Mouse (Mus musculus) limb, embryonic 13.5 days (tissue): ENCODE results near the gene Ankrd27. TPM values are rescaled to one million over a fixed set of nuclear protein-coding genes. Genes with fewer than 3 reads are reported as not detected.
"Not testable (repeated sequence)": the region's sequence is repeated elsewhere in the genome, so short reads cannot be mapped to it uniquely, and the experiment has no call there.

Source experiments
- ATAC-seq: fragments of 200-750 bp; cut with Nextera tagmentation; 2 replicates; pipeline ENCODE4 v1.8.0; 2017; ENCODE audit warnings: low read depth, moderate number of reproducible peaks, moderate TSS enrichment; ENCODE audit not compliant: low FRiP score
- H3K27ac ChIP-seq: fragments of 300-500 bp; sonication (generic); 2 replicates; pipeline ENCODE4 v1.5.1; 2015; ENCODE audit warnings: inconsistent platforms, mild to moderate bottlenecking, moderate library complexity
- H3K27me3 ChIP-seq: fragments of 300-500 bp; sonication (generic); 2 replicates; pipeline ENCODE4 v1.6.1; 2015; ENCODE audit warnings: mild to moderate bottlenecking, inconsistent platforms
- H3K36me3 ChIP-seq: fragments of 300-500 bp; sonication (generic); 2 replicates; pipeline ENCODE4 v1.6.1; 2015; ENCODE audit warnings: inconsistent platforms, mild to moderate bottlenecking, moderate library complexity
- H3K4me1 ChIP-seq: fragments of 300-500 bp; sonication (generic); 2 replicates; pipeline ENCODE4 v1.6.1; 2015; ENCODE audit warnings: inconsistent platforms
- H3K4me2 ChIP-seq: fragments of 300-500 bp; sonication (generic); replicated peaks from 2 replicates; pipeline ENCODE4 v1.6.1; 2015; ENCODE audit warnings: inconsistent platforms, mild to moderate bottlenecking, moderate library complexity
- H3K4me3 ChIP-seq: fragments of 300-500 bp; sonication (generic); 2 replicates; pipeline ENCODE4 v1.5.1; 2015; ENCODE audit warnings: moderate library complexity, mild to moderate bottlenecking, inconsistent platforms
- H3K9ac ChIP-seq: fragments of 300-500 bp; sonication (generic); 2 replicates; pipeline ENCODE4 v1.6.1; 2015; ENCODE audit warnings: mild to moderate bottlenecking, inconsistent platforms
- H3K9me3 ChIP-seq: fragments of 300-500 bp; sonication (generic); 2 replicates; pipeline ENCODE4 v1.6.1; 2016; ENCODE audit warnings: inconsistent platforms
- WGBS: fragments of 180-500 bp; shearing (Covaris S2); methylation state at CpG from one replicate; pipeline ENCODE4 v1.1.7; 2015; 5-methylcytosine and 5-hydroxymethylcytosine counted together
- polyA plus RNA-seq: library from polyadenylated mRNA; unstranded; fragments of >200 nt; fragmentation: Nextera tagmentation; extraction: Ambion mirVana; gene quantifications from 2 replicates; pipeline ENCODE4 v1.2.1, GENCODE M21; 2015

Ankrd27 gene
- polyA plus RNA-seq, 1 experiment from 2014 or later, result 52.1 TPM

- no peaks in the 10 kb centered on the region for H3K9me3 ChIP-seq
- 0 out of 2 replicates have a peak, but pooled peaks cover 3% of the 10 kb centered on the region for H3K4me1 ChIP-seq
- H3K36me3 ChIP-seq, result no peaks in the 10 kb centered on the region
- no peak overlapping the region for H3K9ac ChIP-seq
- 73% methylated on average over 11 of the region's 11 CpGs for WGBS
- ATAC-seq, result no peak
- H3K4me3 ChIP-seq, result no peak overlapping the region
- H3K4me2 ChIP-seq, result no peak overlapping the region
- no peak overlapping the region for H3K27ac ChIP-seq
- no peaks in the 10 kb centered on the region for H3K27me3 ChIP-seq
These were observed 23.0 kb upstream of the Ankrd27 start for GRCm38 (mm10) chr7:35563071-35563470.

GRCm38 (mm10) chr7:35564067-35564865, 21.8 kb upstream of the Ankrd27 start:
- no peak overlapping the region for H3K27ac ChIP-seq
- no peaks in the 10 kb centered on the region for H3K27me3 ChIP-seq
- ATAC-seq, result no peak
- H3K9ac ChIP-seq, result no peak overlapping the region
- H3K4me3 ChIP-seq, result no peak overlapping the region
- H3K9me3 ChIP-seq, result no peaks in the 10 kb centered on the region
- WGBS, result 92% methylated on average over 2 of the region's 2 CpGs
- 0 out of 2 replicates have a peak, but pooled peaks cover 3% of the 10 kb centered on the region for H3K4me1 ChIP-seq
- H3K36me3 ChIP-seq, result no peaks in the 10 kb centered on the region
- H3K4me2 ChIP-seq, result no peak overlapping the region

GRCm38 (mm10) chr7:35564872-35565271, 21.2 kb upstream of the Ankrd27 start:
- not testable (repeated sequence) for H3K27me3 ChIP-seq, ATAC-seq, H3K9ac ChIP-seq, H3K4me3 ChIP-seq, H3K9me3 ChIP-seq, H3K36me3 ChIP-seq, H3K4me1 ChIP-seq, H3K27ac ChIP-seq, H3K4me2 ChIP-seq
- WGBS, result 82% methylated on average over 10 of the region's 10 CpGs

- H3K27ac ChIP-seq, H3K9me3 ChIP-seq, H3K4me3 ChIP-seq, H3K27me3 ChIP-seq, H3K9ac ChIP-seq, H3K4me2 ChIP-seq, H3K4me1 ChIP-seq, H3K36me3 ChIP-seq, ATAC-seq: not testable (repeated sequence)
- WGBS, result 76% methylated on average over 13 of the region's 13 CpGs
These were observed 20.1 kb upstream of the Ankrd27 start for GRCm38 (mm10) chr7:35565965-35566364.

- not testable (repeated sequence) for H3K36me3 ChIP-seq, ATAC-seq, H3K27ac ChIP-seq
These were observed 16.3 kb upstream of the Ankrd27 start for GRCm38 (mm10) chr7:35569724-35570123.

GRCm38 (mm10) chr7:35570883-35571282, 15.2 kb upstream of the Ankrd27 start:
- not testable (repeated sequence) for H3K4me1 ChIP-seq, H3K27ac ChIP-seq, H3K36me3 ChIP-seq, H3K4me2 ChIP-seq, ATAC-seq, H3K27me3 ChIP-seq, H3K9ac ChIP-seq, H3K9me3 ChIP-seq, H3K4me3 ChIP-seq
- WGBS, result 27% methylated on average over 6 of the region's 6 CpGs

More at GRCm38 (mm10) chr7:35569724-35570123, 16.3 kb upstream of the Ankrd27 start:
- not testable (repeated sequence) for H3K4me1 ChIP-seq, H3K27me3 ChIP-seq, H3K4me2 ChIP-seq, H3K9ac ChIP-seq, H3K9me3 ChIP-seq, H3K4me3 ChIP-seq
- whole genome bisulfite sequencing, result 89% methylated on average over 4 of the region's 4 CpGs

GRCm38 (mm10) chr7:35579849-35580248, 6.2 kb upstream of the Ankrd27 start:
- WGBS, result 34% methylated on average over 4 of the region's 4 CpGs
- H3K4me3 ChIP-seq, result no peak overlapping the region
- no peak overlapping the region for H3K9ac ChIP-seq
- no peak overlapping the region for H3K27ac ChIP-seq
- H3K9me3 ChIP-seq, result no peaks in the 10 kb centered on the region; the same call in 1 of the 2 replicates
- no peak for ATAC-seq
- peaks cover 10% of the 10 kb centered on the region for H3K4me1 ChIP-seq
- peaks cover 33% of the 10 kb centered on the region for H3K27me3 ChIP-seq
- H3K36me3 ChIP-seq, result no peaks in the 10 kb centered on the region
- no peak overlapping the region for H3K4me2 ChIP-seq

- ATAC-seq, result no peak
- Histone ChIP-seq H3K36me3 (no peaks in the 10 kb centered on the region), H3K9me3 (no peaks in the 10 kb centered on the region; the same call in 1 of the 2 replicates), H3K27ac (no peak overlapping the region), H3K4me2 (no peak overlapping the region), H3K27me3 (peaks cover 37% of the 10 kb centered on the region), H3K4me3 (no peak overlapping the region), H3K4me1 (peaks cover 20% of the 10 kb centered on the region), H3K9ac (no peak overlapping the region)
- 65% methylated on average over 5 of the region's 5 CpGs for WGBS
These were observed 3.3 kb upstream of the Ankrd27 start for GRCm38 (mm10) chr7:35582719-35583118.

GRCm38 (mm10) chr7:35583476-35584025, 2.5 kb upstream of the Ankrd27 start:
- H3K27ac ChIP-seq, result no peak overlapping the region
- no peak overlapping the region for H3K9ac ChIP-seq
- H3K4me2 ChIP-seq, result peak overlapping the region; percentile 99
- no peaks in the 10 kb centered on the region for H3K36me3 ChIP-seq
- H3K9me3 ChIP-seq, result no peaks in the 10 kb centered on the region; the same call in 1 of the 2 replicates
- H3K27me3 ChIP-seq, result peaks cover 37% of the 10 kb centered on the region
- peaks cover 27% of the 10 kb centered on the region for H3K4me1 ChIP-seq
- ATAC-seq, result no peak
- 15% methylated on average over 11 of the region's 11 CpGs for WGBS
- peak overlapping the region; percentile 88 for H3K4me3 ChIP-seq

GRCm38 (mm10) chr7:35584068-35584785, 1.8 kb upstream of the Ankrd27 start:
- 4% methylated on average over 36 of the region's 36 CpGs for WGBS

GRCm38 (mm10) chr7:35584786-35585190, 1.3 kb upstream of the Ankrd27 start:
- peaks cover 38% of the 10 kb centered on the region for H3K4me1 ChIP-seq
- no peak for ATAC-seq
- peak overlapping the region; percentile 68 for H3K9ac ChIP-seq
- H3K36me3 ChIP-seq, result no peaks in the 10 kb centered on the region
- peaks cover 37% of the 10 kb centered on the region for H3K27me3 ChIP-seq
- WGBS, result 0% methylated on average over 49 of the region's 50 CpGs
- no peak overlapping the region for H3K27ac ChIP-seq
- H3K9me3 ChIP-seq, result no peaks in the 10 kb centered on the region; the same call in 1 of the 2 replicates
- peak overlapping the region; percentile 88 for H3K4me3 ChIP-seq
- H3K4me2 ChIP-seq, result peak overlapping the region; percentile 99

More at GRCm38 (mm10) chr7:35584068-35584785, 1.8 kb upstream of the Ankrd27 start:
- Histone ChIP-seq H3K4me3 (peak overlapping the region; percentile 88), H3K4me1 (peaks cover 33% of the 10 kb centered on the region), H3K9ac (peak overlapping the region; percentile 68), H3K27me3 (peaks cover 37% of the 10 kb centered on the region), H3K9me3 (no peaks in the 10 kb centered on the region; the same call in 1 of the 2 replicates), H3K4me2 (peak overlapping the region; percentile 99), H3K36me3 (no peaks in the 10 kb centered on the region), H3K27ac (no peak overlapping the region)
- ATAC-seq, result no peak
